Mouse (Mus musculus): ENCODE measurements around the gene Trpv5. TPM values are rescaled to one million over a fixed set of nuclear protein-coding genes. Genes with fewer than 3 reads are reported as not detected.
A peak's percentile ranks its signal among the peaks of the same experiment; 100 is the strongest.

Gene Trpv5
- polyA plus RNA-seq, 1 experiment from 2014 or later = not detected

GRCm38 (mm10) chr6:41635211-41635610 lies 45.4 kb downstream of the Trpv5 start:
- no peaks in the 10 kb centered on the region for H3K9me3 ChIP-seq (replicated peaks; ENCODE audit: control insufficient read depth, low read length)
- no peaks in the 10 kb centered on the region for H3K27me3 ChIP-seq (ENCODE audit: control insufficient read depth, insufficient read depth, low read length)
- peak overlapping the region; percentile 28 for H3K4me2 ChIP-seq (ENCODE audit: low read depth, low read length)
- ATAC-seq (ENCODE audit: insufficient read depth, low FRiP score) = no peak
- H3K4me3 ChIP-seq (replicated peaks; ENCODE audit: low read length) = peak overlapping the region; percentile 32
- 36% methylated on average over 1 of the region's 1 CpGs for WGBS
- no peaks in the 10 kb centered on the region for H3K4me1 ChIP-seq (ENCODE audit: control insufficient read depth, insufficient read depth, low read length)
- no peak overlapping the region for H3K9ac ChIP-seq (ENCODE audit: low read length)
- H3K27ac ChIP-seq (ENCODE audit: low read length) = no peak overlapping the region
- no peaks in the 10 kb centered on the region for H3K36me3 ChIP-seq (ENCODE audit: control insufficient read depth, insufficient read depth, low read length)

DNA sequence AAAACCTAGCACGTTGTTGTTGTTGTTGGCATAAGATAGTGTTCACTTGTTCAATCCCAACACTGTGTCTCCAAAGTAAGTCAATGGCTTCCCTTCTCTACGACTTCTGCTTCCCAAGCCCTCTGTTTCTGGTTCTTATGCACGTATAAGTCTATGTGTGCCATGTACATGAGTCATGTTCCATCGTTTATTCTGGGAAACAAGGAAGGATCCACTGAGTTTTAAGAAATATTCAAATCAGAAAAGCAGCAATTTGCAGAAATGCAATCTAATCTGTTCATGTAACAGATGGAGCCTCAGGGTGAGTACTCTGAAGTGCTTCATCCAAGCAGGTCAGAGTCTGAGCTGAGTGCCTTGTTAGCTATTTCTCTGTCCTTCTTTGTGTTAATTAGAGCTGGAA lies 49.0 kb downstream of the Trpv5 start:
- H3K4me2 ChIP-seq (ENCODE audit: low read depth, low read length) = no peak overlapping the region
- H3K4me3 ChIP-seq (replicated peaks; ENCODE audit: low read length) = no peak overlapping the region
- H3K9me3 ChIP-seq (replicated peaks; ENCODE audit: control insufficient read depth, low read length) = no peaks in the 10 kb centered on the region
- no peaks in the 10 kb centered on the region for H3K27me3 ChIP-seq (ENCODE audit: control insufficient read depth, insufficient read depth, low read length)
- no peaks in the 10 kb centered on the region for H3K36me3 ChIP-seq (ENCODE audit: control insufficient read depth, insufficient read depth, low read length)
- H3K27ac ChIP-seq (ENCODE audit: low read length) = no peak overlapping the region
- WGBS = 74% methylated on average over 4 of the region's 4 CpGs
- ATAC-seq (ENCODE audit: insufficient read depth, low FRiP score) = no peak
- H3K4me1 ChIP-seq (ENCODE audit: control insufficient read depth, insufficient read depth, low read length) = no peaks in the 10 kb centered on the region
- H3K9ac ChIP-seq (ENCODE audit: low read length) = no peak overlapping the region

DNA sequence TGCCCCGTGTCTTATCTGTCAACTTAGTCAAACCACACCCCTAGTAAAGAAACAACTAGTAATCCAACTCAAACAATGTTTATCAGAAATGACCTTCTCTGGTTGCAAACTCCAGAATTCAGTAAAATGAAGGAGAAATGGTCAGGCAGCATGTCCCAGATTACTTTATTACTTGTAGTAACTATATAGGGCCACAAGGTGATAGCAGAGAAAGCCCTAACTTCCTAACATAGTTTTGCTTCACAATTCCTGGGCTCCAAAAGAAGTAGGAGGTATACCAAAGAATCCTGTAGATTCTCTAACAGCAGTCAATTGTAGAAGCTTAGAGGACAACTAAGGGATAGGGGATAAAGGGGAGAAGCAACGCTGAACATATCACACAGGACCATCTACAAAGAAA lies 49.8 kb downstream of the Trpv5 start:
- Histone ChIP-seq H3K9ac (ENCODE audit: low read length) (no peak overlapping the region), H3K4me1 (ENCODE audit: control insufficient read depth, insufficient read depth, low read length) (no peaks in the 10 kb centered on the region), H3K27me3 (ENCODE audit: control insufficient read depth, insufficient read depth, low read length) (no peaks in the 10 kb centered on the region), H3K4me2 (ENCODE audit: low read depth, low read length) (no peak overlapping the region), H3K36me3 (ENCODE audit: control insufficient read depth, insufficient read depth, low read length) (no peaks in the 10 kb centered on the region), H3K9me3 (replicated peaks; ENCODE audit: control insufficient read depth, low read length) (no peaks in the 10 kb centered on the region), H3K27ac (ENCODE audit: low read length) (no peak overlapping the region), H3K4me3 (replicated peaks; ENCODE audit: low read length) (no peak overlapping the region)
- no peak for ATAC-seq (ENCODE audit: insufficient read depth, low FRiP score)
- whole genome bisulfite sequencing = 50% methylated on average over 2 of the region's 2 CpGs

DNA sequence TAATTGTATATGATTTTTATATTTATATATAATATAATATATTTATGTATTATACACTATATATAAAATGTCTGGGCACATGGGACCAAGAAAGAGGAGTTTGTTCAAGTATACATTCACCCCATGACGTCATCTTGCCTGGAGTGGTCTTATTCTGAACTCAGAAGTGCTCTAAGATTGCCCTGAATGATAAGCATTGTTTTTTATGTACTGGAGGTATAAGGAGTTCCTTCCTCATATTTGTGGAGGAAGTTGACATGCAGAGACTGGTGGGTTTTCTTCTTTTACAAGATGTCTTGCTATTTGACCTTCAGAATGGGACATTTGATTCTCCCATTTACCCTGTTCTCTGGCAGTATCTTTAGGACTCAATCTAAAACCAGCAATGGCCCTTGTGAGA lies 52.4 kb downstream of the Trpv5 start:
- H3K4me2 ChIP-seq (ENCODE audit: low read depth, low read length) = no peak overlapping the region
- no peaks in the 10 kb centered on the region for H3K9me3 ChIP-seq (replicated peaks; ENCODE audit: control insufficient read depth, low read length)
- no peaks in the 10 kb centered on the region for H3K27me3 ChIP-seq (ENCODE audit: control insufficient read depth, insufficient read depth, low read length)
- H3K36me3 ChIP-seq (ENCODE audit: control insufficient read depth, insufficient read depth, low read length) = no peaks in the 10 kb centered on the region
- H3K27ac ChIP-seq (ENCODE audit: low read length) = no peak overlapping the region
- ATAC-seq (ENCODE audit: insufficient read depth, low FRiP score) = no peak
- no peak overlapping the region for H3K4me3 ChIP-seq (replicated peaks; ENCODE audit: low read length)
- 65% methylated on average over 1 of the region's 1 CpGs for WGBS
- no peak overlapping the region for H3K9ac ChIP-seq (ENCODE audit: low read length)
- H3K4me1 ChIP-seq (ENCODE audit: control insufficient read depth, insufficient read depth, low read length) = no peaks in the 10 kb centered on the region

DNA sequence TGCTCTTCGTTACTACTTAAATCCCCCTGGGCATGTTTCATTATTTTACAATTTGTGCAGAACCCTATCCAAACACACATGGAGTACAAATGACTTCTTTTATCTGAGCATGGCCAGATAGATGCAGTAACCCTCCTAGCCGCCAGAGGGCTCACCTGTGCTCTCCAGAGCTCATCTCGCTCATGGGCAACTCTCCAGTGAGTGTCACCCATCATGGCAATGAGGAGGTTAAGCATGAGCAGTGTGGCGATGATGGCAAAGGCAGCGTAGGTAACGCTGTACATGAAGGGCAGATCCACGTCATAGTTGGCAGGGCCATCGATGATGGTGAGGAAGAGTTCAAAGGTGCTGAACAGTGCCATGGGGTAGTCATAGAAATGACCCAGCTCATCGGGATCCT lies 57.9 kb downstream of the Trpv5 start:
- Histone ChIP-seq H3K4me2 (ENCODE audit: low read depth, low read length) (no peak overlapping the region), H3K9me3 (replicated peaks; ENCODE audit: control insufficient read depth, low read length) (no peaks in the 10 kb centered on the region), H3K27me3 (ENCODE audit: control insufficient read depth, insufficient read depth, low read length) (no peaks in the 10 kb centered on the region), H3K9ac (ENCODE audit: low read length) (no peak overlapping the region), H3K4me1 (ENCODE audit: control insufficient read depth, insufficient read depth, low read length) (no peaks in the 10 kb centered on the region), H3K36me3 (ENCODE audit: control insufficient read depth, insufficient read depth, low read length) (no peaks in the 10 kb centered on the region), H3K27ac (ENCODE audit: low read length) (no peak overlapping the region), H3K4me3 (replicated peaks; ENCODE audit: low read length) (no peak overlapping the region)
- no peak for ATAC-seq (ENCODE audit: insufficient read depth, low FRiP score)
- 66% methylated on average over 9 of the region's 9 CpGs for WGBS

GRCm38 (mm10) chr6:41621241-41621990 lies 59.2 kb downstream of the Trpv5 start:
- WGBS = 88% methylated on average over 12 of the region's 12 CpGs
- no peak for ATAC-seq (ENCODE audit: insufficient read depth, low FRiP score)
- H3K4me2 ChIP-seq (ENCODE audit: low read depth, low read length) = no peak overlapping the region
- H3K9ac ChIP-seq (ENCODE audit: low read length) = no peak overlapping the region
- no peaks in the 10 kb centered on the region for H3K36me3 ChIP-seq (ENCODE audit: control insufficient read depth, insufficient read depth, low read length)
- no peaks in the 10 kb centered on the region for H3K4me1 ChIP-seq (ENCODE audit: control insufficient read depth, insufficient read depth, low read length)
- no peaks in the 10 kb centered on the region for H3K9me3 ChIP-seq (replicated peaks; ENCODE audit: control insufficient read depth, low read length)
- H3K27ac ChIP-seq (ENCODE audit: low read length) = no peak overlapping the region
- no peaks in the 10 kb centered on the region for H3K27me3 ChIP-seq (ENCODE audit: control insufficient read depth, insufficient read depth, low read length)
- no peak overlapping the region for H3K4me3 ChIP-seq (replicated peaks; ENCODE audit: low read length)

GRCm38 (mm10) chr6:41620173-41620798 lies 60.3 kb downstream of the Trpv5 start:
- Histone ChIP-seq H3K4me2 (ENCODE audit: low read depth, low read length) (no peak overlapping the region), H3K36me3 (ENCODE audit: control insufficient read depth, insufficient read depth, low read length) (no peaks in the 10 kb centered on the region), H3K9ac (ENCODE audit: low read length) (no peak overlapping the region), H3K27me3 (ENCODE audit: control insufficient read depth, insufficient read depth, low read length) (no peaks in the 10 kb centered on the region), H3K4me1 (ENCODE audit: control insufficient read depth, insufficient read depth, low read length) (no peaks in the 10 kb centered on the region), H3K4me3 (replicated peaks; ENCODE audit: low read length) (no peak overlapping the region), H3K27ac (ENCODE audit: low read length) (no peak overlapping the region), H3K9me3 (replicated peaks; ENCODE audit: control insufficient read depth, low read length) (no peaks in the 10 kb centered on the region)
- 0 out of 2 replicates have a peak, but pooled peaks have one; percentile 26 for ATAC-seq (ENCODE audit: insufficient read depth, low FRiP score)
- WGBS = 85% methylated on average over 9 of the region's 9 CpGs

DNA sequence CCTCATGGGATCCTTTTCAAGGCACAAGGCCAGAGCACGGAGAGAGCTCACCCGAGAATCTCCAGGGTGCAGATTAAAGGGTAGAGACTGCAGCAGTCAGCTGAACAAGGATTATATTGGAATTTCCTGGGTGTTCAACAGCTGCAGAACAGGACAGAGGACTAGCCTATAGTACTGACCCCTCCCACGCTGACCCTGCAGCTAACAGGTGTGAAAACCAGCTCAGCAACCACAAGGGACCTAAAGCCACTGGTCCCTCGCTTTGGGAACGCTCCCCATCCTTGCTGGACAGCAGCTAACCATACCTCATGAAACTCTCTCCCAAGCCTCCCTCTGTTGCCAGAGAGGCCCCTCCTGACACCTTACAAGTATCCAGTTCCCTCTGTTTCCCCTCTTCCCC lies 72.9 kb downstream of the Trpv5 start:
- Histone ChIP-seq H3K9ac (ENCODE audit: low read length) (no peak overlapping the region), H3K9me3 (replicated peaks; ENCODE audit: control insufficient read depth, low read length) (no peaks in the 10 kb centered on the region), H3K36me3 (ENCODE audit: control insufficient read depth, insufficient read depth, low read length) (no peaks in the 10 kb centered on the region), H3K4me2 (ENCODE audit: low read depth, low read length) (no peak overlapping the region), H3K27me3 (ENCODE audit: control insufficient read depth, insufficient read depth, low read length) (no peaks in the 10 kb centered on the region), H3K4me1 (ENCODE audit: control insufficient read depth, insufficient read depth, low read length) (0 out of 2 replicates have a peak, but pooled peaks cover 3% of the 10 kb centered on the region), H3K27ac (ENCODE audit: low read length) (no peak overlapping the region), H3K4me3 (replicated peaks; ENCODE audit: low read length) (no peak overlapping the region)
- no peak for ATAC-seq (ENCODE audit: insufficient read depth, low FRiP score)
- whole genome bisulfite sequencing = 65% methylated on average over 5 of the region's 5 CpGs

- WGBS = 21% methylated on average over 4 of the region's 4 CpGs
- peak overlapping the region; percentile 83 for H3K4me3 ChIP-seq (replicated peaks; ENCODE audit: low read length)
- no peak overlapping the region for H3K27ac ChIP-seq (ENCODE audit: low read length)
- H3K4me2 ChIP-seq (ENCODE audit: low read depth, low read length) = peak overlapping the region; percentile 98
- no peaks in the 10 kb centered on the region for H3K9me3 ChIP-seq (replicated peaks; ENCODE audit: control insufficient read depth, low read length)
- H3K9ac ChIP-seq (ENCODE audit: low read length) = no peak overlapping the region
- no peaks in the 10 kb centered on the region for H3K36me3 ChIP-seq (ENCODE audit: control insufficient read depth, insufficient read depth, low read length)
- 0 out of 2 replicates have a peak, but pooled peaks cover 3% of the 10 kb centered on the region for H3K4me1 ChIP-seq (ENCODE audit: control insufficient read depth, insufficient read depth, low read length)
- no peak for ATAC-seq (ENCODE audit: insufficient read depth, low FRiP score)
- no peaks in the 10 kb centered on the region for H3K27me3 ChIP-seq (ENCODE audit: control insufficient read depth, insufficient read depth, low read length)
These were observed 74.4 kb downstream of the Trpv5 start for GRCm38 (mm10) chr6:41606214-41606613.

Data from stomach, embryonic 16.5 days (tissue).